Mouse (Mus musculus) spleen, adult 2 months (tissue): Measurements from ENCODE around the gene Cep131. TPM values are rescaled to one million over a fixed set of nuclear protein-coding genes. Genes with fewer than 3 reads are reported as not detected.

ENCODE experiments used
- DNase-seq, 2 experiments: peaks; one replicate each; pipeline versions ENCODE4 v3.0.0 to v3.0.0-alpha.2; 2012 to 2021; ENCODE audit warnings: low spot score in 2 of 2, low read depth in 1 of 2
- H3K27ac ChIP-seq: fragments of 200-500 bp; 2 replicates; pipeline ENCODE4 v1.5.1; 2012; ENCODE audit warnings: low read length, inconsistent platforms; ENCODE audit not compliant: insufficient read depth
- H3K27me3 ChIP-seq: fragments of 200-500 bp; 2 replicates; pipeline ENCODE4 v1.6.1; 2012; ENCODE audit warnings: mild to moderate bottlenecking, moderate library complexity, low read length, inconsistent platforms; ENCODE audit not compliant: control insufficient read depth, insufficient read depth
- H3K36me3 ChIP-seq: fragments of 200-500 bp; 2 replicates; pipeline ENCODE4 v1.6.1; 2012; ENCODE audit warnings: mild to moderate bottlenecking, low read length, inconsistent platforms; ENCODE audit not compliant: control insufficient read depth, insufficient read depth
- H3K4me1 ChIP-seq: fragments of 200-500 bp; 2 replicates; pipeline ENCODE4 v1.6.1; 2011; ENCODE audit warnings: inconsistent platforms; ENCODE audit not compliant: control insufficient read depth, insufficient read depth, insufficient read length
- H3K4me3 ChIP-seq: fragments of 200-500 bp; 2 replicates; pipeline ENCODE4 v1.5.1; 2011; ENCODE audit warnings: mild to moderate bottlenecking, inconsistent platforms; ENCODE audit not compliant: insufficient read depth, insufficient read length; ENCODE audit errors: extremely low read depth
- CTCF ChIP-seq: fragments of 200-500 bp; IDR thresholded peaks from 2 replicates; pipeline ENCODE4 v1.5.1; 2011; ENCODE audit warnings: mild to moderate bottlenecking, inconsistent platforms; ENCODE audit not compliant: insufficient read depth, insufficient read length, insufficient replicate concordance; ENCODE audit errors: extremely low read depth
- POLR2A ChIP-seq: fragments of 200-500 bp; IDR thresholded peaks from 2 replicates; pipeline ENCODE4 v1.6.1; 2011; ENCODE audit warnings: low read depth, low read length, inconsistent platforms
- WGBS: fragments of 180-500 bp; shearing (Covaris S2); methylation state at CpG from one replicate; pipeline ENCODE4 v1.1.7; 2018; 5-methylcytosine and 5-hydroxymethylcytosine counted together
- polyA plus RNA-seq: library from polyadenylated mRNA; depleted of rRNA; stranded (reverse); fragments of >200 nt; gene quantifications from 2 replicates; pipeline ENCODE4 v1.2.3, GENCODE M21; 2012

Cep131 gene
- polyA plus RNA-seq, 1 experiment: 4.5 TPM

DNA sequence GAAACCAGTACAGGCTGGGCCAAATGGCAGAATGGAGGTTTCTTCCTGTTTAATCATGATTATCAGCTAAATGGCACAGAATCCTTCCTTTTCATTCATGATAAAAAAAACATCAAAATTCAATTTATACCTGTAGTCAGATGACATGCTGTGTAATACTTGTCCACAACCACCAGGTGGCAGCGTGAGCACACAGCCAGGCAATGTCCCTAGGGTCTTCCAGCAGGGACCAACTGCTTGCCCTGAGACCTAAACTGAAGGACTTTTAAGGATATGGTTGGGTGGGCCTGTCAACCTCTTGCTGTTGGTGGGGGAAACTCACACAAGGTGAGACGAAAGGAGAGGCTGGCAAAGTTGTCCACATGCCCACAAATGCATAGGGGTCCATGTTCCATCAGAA is 24.4 kb upstream of the Cep131 start:
- H3K36me3 ChIP-seq: peaks cover 36% of the 10 kb centered on the region
- TF ChIP-seq CTCF (peak; percentile 71; the same call in 1 of the 2 replicates), POLR2A (no peak)
- WGBS: 31% methylated on average over 2 of the region's 2 CpGs
- no peaks in the 10 kb centered on the region for H3K27me3 ChIP-seq
- no peaks in the 10 kb centered on the region for H3K4me1 ChIP-seq
- no peak overlapping the region for H3K27ac ChIP-seq
- no peak overlapping the region for H3K4me3 ChIP-seq
- DNase-seq: peak; percentile 7 to 37

DNA sequence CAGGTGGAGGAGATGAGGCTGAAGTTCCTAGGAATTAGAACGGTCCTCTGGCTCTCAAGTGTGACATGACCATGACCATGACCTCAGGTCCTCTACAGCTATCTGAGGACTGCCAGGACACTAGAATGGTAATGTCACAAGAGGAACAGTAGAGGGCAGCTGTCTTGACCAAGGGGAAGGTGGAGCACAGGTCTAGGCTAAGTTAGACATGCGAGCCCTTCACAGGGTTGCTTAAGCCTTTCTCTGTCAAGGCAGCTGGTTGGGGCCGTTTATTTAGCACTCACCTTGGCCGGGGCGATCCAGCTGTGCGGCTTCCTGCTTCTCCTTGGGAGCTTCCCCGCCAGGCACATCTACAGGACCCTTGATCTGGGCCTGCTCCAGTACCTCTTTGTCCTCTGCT is 23.9 kb upstream of the Cep131 start:
- TF ChIP-seq POLR2A: no peak
- no peak for TF ChIP-seq CTCF
- H3K27ac ChIP-seq: no peak overlapping the region
- H3K27me3 ChIP-seq: no peaks in the 10 kb centered on the region
- H3K4me3 ChIP-seq: no peak overlapping the region
- no peaks in the 10 kb centered on the region for H3K4me1 ChIP-seq
- peaks cover 39% of the 10 kb centered on the region for H3K36me3 ChIP-seq
- WGBS: 91% methylated on average over 7 of the region's 7 CpGs
- DNase-seq: no peak

GRCm38 (mm10) chr11:120109558-120110210 is 23.1 kb upstream of the Cep131 start:
- Histone ChIP-seq H3K4me1 (no peaks in the 10 kb centered on the region), H3K36me3 (peaks cover 45% of the 10 kb centered on the region), H3K4me3 (no peak overlapping the region), H3K27ac (no peak overlapping the region), H3K27me3 (no peaks in the 10 kb centered on the region)
- 90% methylated on average over 14 of the region's 14 CpGs for WGBS
- DNase-seq: no peak
- TF ChIP-seq CTCF: no peak
- TF ChIP-seq POLR2A: no peak

DNA sequence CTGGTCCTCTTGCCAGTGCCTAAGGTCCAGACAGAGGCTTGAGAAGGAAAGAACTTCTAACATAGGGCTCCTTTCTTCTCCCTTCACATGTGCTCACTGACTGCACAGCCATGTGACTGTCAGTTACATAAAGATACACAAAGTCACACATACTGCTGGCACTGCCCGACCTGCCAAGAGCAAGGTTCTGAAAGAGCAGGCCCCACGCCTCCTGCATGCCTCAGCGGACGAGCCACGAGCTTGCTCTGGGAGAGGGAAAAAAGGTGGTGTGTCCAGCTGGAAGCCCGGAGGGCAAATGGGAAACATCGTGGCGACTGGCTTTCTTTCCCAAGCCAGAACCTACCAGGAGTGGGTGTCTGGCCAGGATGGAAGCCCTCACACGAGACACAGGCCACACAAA is 21.2 kb upstream of the Cep131 start:
- WGBS: 93% methylated on average over 9 of the region's 9 CpGs
- peaks cover 47% of the 10 kb centered on the region for H3K36me3 ChIP-seq

GRCm38 (mm10) chr11:120107026-120107425 is 20.4 kb upstream of the Cep131 start:
- H3K27ac ChIP-seq: no peak overlapping the region
- no peaks in the 10 kb centered on the region for H3K4me1 ChIP-seq
- H3K4me3 ChIP-seq: no peak overlapping the region
- no peaks in the 10 kb centered on the region for H3K27me3 ChIP-seq
- WGBS: 89% methylated on average over 2 of the region's 2 CpGs
- peaks cover 47% of the 10 kb centered on the region for H3K36me3 ChIP-seq
- DNase-seq: no peak
- TF ChIP-seq CTCF (no peak), POLR2A (no peak)

More for the DNA sequence above, 21.2 kb upstream of the Cep131 start:
- Histone ChIP-seq H3K4me1 (no peaks in the 10 kb centered on the region), H3K27me3 (no peaks in the 10 kb centered on the region), H3K4me3 (no peak overlapping the region), H3K27ac (no peak overlapping the region)
- no peak for TF ChIP-seq POLR2A
- no peak for TF ChIP-seq CTCF
- no peak for DNase-seq

GRCm38 (mm10) chr11:120103431-120103997 is 16.9 kb upstream of the Cep131 start:
- Histone ChIP-seq H3K27ac (no peak overlapping the region), H3K36me3 (peaks cover 27% of the 10 kb centered on the region), H3K27me3 (no peaks in the 10 kb centered on the region), H3K4me1 (peaks cover 8% of the 10 kb centered on the region; the same call in 1 of the 2 replicates), H3K4me3 (no peak overlapping the region)
- TF ChIP-seq POLR2A (no peak), CTCF (no peak)
- WGBS: 78% methylated on average over 3 of the region's 3 CpGs
- no peak for DNase-seq

- peak; percentile 48; the same call in 1 of the 2 replicates for TF ChIP-seq CTCF
- no peak for TF ChIP-seq POLR2A
- Histone ChIP-seq H3K4me3 (no peak overlapping the region), H3K36me3 (peaks cover 16% of the 10 kb centered on the region), H3K27me3 (no peaks in the 10 kb centered on the region), H3K4me1 (peaks cover 14% of the 10 kb centered on the region; the same call in 1 of the 2 replicates), H3K27ac (no peak overlapping the region)
- DNase-seq: peak; percentile 47 to 61
- 3% methylated on average over 3 of the region's 3 CpGs for WGBS
These were observed 14.4 kb upstream of the Cep131 start for GRCm38 (mm10) chr11:120101036-120101435.
